Mouse (Mus musculus): ENCODE measurements around the gene Scube2.

- TF ChIP-seq CTCF (IDR thresholded peaks at IDR 0.05; ENCODE audit: low read depth): no peak
- TF ChIP-seq EP300 (optimal IDR thresholded peaks at IDR 0.05): no peak
These were observed 7.7 kb upstream of the Scube2 start for GRCm38 (mm10) chr7:109873170-109873569.
